Mouse (Mus musculus) thymus, postnatal 25 days (tissue): Measurements from ENCODE around the gene Atxn3.

ENCODE experiments used
- DNase-seq: peaks from one replicate; pipeline ENCODE4 v3.0.0; 2022

Gene Atxn3

GRCm38 (mm10) chr12:101888312-101888711 lies 69.7 kb downstream of the Atxn3 start:
- no peak for DNase-seq

- no peak for DNase-seq
These were observed 73.1 kb downstream of the Atxn3 start for GRCm38 (mm10) chr12:101884926-101885325.

GRCm38 (mm10) chr12:101876374-101876773 lies 81.7 kb downstream of the Atxn3 start:
- no peak for DNase-seq

GRCm38 (mm10) chr12:101875107-101875506 lies 82.9 kb downstream of the Atxn3 start:
- DNase-seq: no peak
